Mouse (Mus musculus): ENCODE measurements around the gene Pvalb.

DNA sequence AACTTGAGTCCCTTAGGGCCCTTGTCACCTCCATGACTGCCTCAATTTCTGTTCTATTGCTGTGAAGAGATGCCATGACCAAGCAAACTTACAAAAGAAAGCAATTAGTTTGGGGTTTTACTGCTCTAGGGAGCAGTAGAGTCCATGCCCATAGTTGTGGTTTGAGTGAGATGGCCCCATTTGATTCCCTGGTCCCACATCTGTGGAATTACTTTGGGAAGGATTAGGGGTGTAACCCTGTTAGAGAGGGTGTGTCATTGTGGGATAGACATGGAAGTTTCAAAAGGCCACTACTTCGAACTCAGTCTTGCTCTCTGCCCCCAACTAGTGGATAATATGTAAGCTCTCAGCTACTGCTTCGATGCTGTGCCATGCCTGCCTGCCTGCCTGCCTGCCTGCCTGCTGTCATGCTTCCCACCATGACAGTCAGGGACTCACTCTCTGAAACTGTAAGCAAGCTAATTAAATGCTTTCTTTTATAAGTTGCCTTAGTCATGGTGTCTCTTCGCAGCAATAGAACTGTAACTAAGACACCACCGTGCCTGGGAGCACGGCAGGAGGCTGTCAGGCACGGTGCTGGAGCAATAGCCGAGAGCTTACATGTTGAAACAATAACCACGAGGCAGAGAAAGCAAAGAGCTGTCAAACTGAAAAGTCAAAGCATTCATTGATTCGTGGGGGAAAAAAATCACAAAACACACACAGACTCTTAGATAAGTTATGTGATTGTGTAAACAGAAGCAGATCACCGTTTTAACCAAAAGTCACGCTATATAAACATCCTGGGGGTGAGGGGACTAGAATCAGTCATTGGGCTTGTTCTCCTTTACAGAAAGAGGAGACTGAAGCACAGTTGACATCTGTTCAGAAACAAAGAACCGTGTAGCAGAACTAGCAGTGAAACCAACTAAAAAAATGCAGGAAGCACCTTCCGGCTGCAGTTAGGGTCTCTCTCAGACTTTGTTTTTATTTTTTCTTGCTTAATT lies 25.4 kb upstream of the Pvalb start:
- peak; percentile 53 for TF ChIP-seq CTCF (IDR thresholded peaks at IDR 0.05)
- no peak for TF ChIP-seq EP300 (IDR thresholded peaks at IDR 0.05)
